Mouse (Mus musculus) hindbrain, embryonic 11.5 days (tissue): Measurements from ENCODE around the gene Cct2. TPM values are rescaled to one million over a fixed set of nuclear protein-coding genes. Genes with fewer than 3 reads are reported as not detected.

Experiments
- ATAC-seq: fragments of 200-750 bp; cut with Nextera tagmentation; 2 replicates; pipeline ENCODE4 v1.8.0; 2017; ENCODE audit warnings: mild to moderate bottlenecking, moderate TSS enrichment, moderate library complexity; ENCODE audit not compliant: low FRiP score
- DNase-seq: peaks from one replicate; pipeline ENCODE4 v3.0.0-alpha.2; 2015; ENCODE audit warnings: low spot score
- H3K27ac ChIP-seq: fragments of 300-500 bp; sonication (generic); 2 replicates; pipeline ENCODE4 v1.5.1; 2014; ENCODE audit warnings: mild to moderate bottlenecking, low read depth, low read length
- H3K27me3 ChIP-seq: fragments of 300-500 bp; sonication (generic); 2 replicates; pipeline ENCODE4 v1.6.1; 2014; ENCODE audit warnings: mild to moderate bottlenecking, low read length, moderate library complexity, mixed read lengths; ENCODE audit not compliant: control insufficient read depth, insufficient read depth
- H3K36me3 ChIP-seq: fragments of 300-500 bp; sonication (generic); 2 replicates; pipeline ENCODE4 v1.6.1; 2014; ENCODE audit warnings: mild to moderate bottlenecking, low read length, moderate library complexity, mixed read lengths; ENCODE audit not compliant: control insufficient read depth, insufficient read depth
- H3K4me1 ChIP-seq: fragments of 300-500 bp; sonication (generic); replicated peaks from 2 replicates; pipeline ENCODE4 v1.6.1; 2014; ENCODE audit warnings: low read length, mixed read lengths; ENCODE audit not compliant: control insufficient read depth, insufficient read depth
- H3K4me2 ChIP-seq: fragments of 300-500 bp; sonication (generic); replicated peaks from 2 replicates; pipeline ENCODE4 v1.6.1; 2014; ENCODE audit warnings: mild to moderate bottlenecking, low read depth, low read length
- H3K4me3 ChIP-seq: fragments of 300-500 bp; sonication (generic); 2 replicates; pipeline ENCODE4 v1.5.1; 2014; ENCODE audit warnings: low read depth, low read length
- H3K9ac ChIP-seq: fragments of 300-500 bp; sonication (generic); 2 replicates; pipeline ENCODE4 v1.6.1; 2014; ENCODE audit warnings: low read depth, low read length
- H3K9me3 ChIP-seq: fragments of 300-500 bp; sonication (generic); 2 replicates; pipeline ENCODE4 v1.6.1; 2016; ENCODE audit warnings: low read length; ENCODE audit not compliant: control insufficient read depth
- WGBS: fragments of 180-500 bp; shearing (Covaris S2); extraction: QIAGEN DNeasy Blood & Tissue Kit; methylation state at CpG from one replicate; pipeline ENCODE4 v1.1.7; 2014; 5-methylcytosine and 5-hydroxymethylcytosine counted together
- polyA plus RNA-seq: library from polyadenylated mRNA; unstranded; fragments of >200 nt; fragmentation: Nextera tagmentation; extraction: Ambion mirVana; gene quantifications from 2 replicates; pipeline ENCODE4 v1.2.1, GENCODE M21; 2014

Cct2 gene
- polyA plus RNA-seq, 1 experiment from 2014 or later = 321 TPM

DNA sequence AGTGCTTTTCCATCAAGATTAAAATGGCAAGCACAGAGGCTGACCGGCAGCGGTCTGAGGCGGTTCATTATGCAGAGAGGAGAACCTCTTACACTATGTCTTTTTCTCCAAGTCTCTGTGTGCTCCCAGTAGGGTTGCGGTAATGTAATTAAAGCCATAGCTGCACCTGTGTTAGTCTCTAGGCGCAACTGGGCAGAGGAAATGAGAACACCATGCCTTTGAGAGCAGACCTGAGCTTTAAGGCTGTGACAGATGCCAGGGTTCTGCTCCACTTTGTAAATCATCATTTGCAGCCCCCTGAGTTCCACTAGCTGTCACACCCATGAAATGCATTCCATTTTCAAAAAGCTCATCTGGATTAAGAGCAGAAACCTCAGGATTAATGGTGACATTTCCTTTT, 58.9 kb downstream of the Cct2 start:
- Histone ChIP-seq H3K4me2 (no peak overlapping the region), H3K9me3 (no peaks in the 10 kb centered on the region), H3K9ac (no peak overlapping the region), H3K4me1 (no peaks in the 10 kb centered on the region), H3K36me3 (no peaks in the 10 kb centered on the region), H3K4me3 (no peak overlapping the region), H3K27ac (no peak overlapping the region), H3K27me3 (no peaks in the 10 kb centered on the region)
- DNase-seq = no peak
- 76% methylated on average over 5 of the region's 5 CpGs for WGBS
- ATAC-seq = no peak; the same call in 1 of the 2 replicates

Other genes starting within 250 kb of the Cct2 start
- gene Myrfl, start 166.9 kb downstream of the Cct2 start, polyA plus RNA-seq = 0.17 and 0.20 TPM in 2 replicates
- gene Rab3ip, start 113.0 kb downstream of the Cct2 start, polyA plus RNA-seq = 43.7 and 48.9 TPM in 2 replicates
- gene Gm10271, start 91.2 kb downstream of the Cct2 start, polyA plus RNA-seq = not detected in 2 replicates
- gene Best3, start 77.5 kb downstream of the Cct2 start, polyA plus RNA-seq = 0.08 and 0.20 TPM in 2 replicates
- 0.12 TPM in 1 of 2 replicates, not detected in the other for gene Lrrc10, start 18.5 kb downstream of the Cct2 start, polyA plus RNA-seq
- gene Frs2, start 84.7 kb upstream of the Cct2 start, polyA plus RNA-seq = 28.8 and 31.1 TPM in 2 replicates
- gene Yeats4, start 160.7 kb upstream of the Cct2 start, polyA plus RNA-seq = 141 and 146 TPM in 2 replicates
- not detected in 2 replicates for gene 9530003J23Rik, start 174.9 kb upstream of the Cct2 start, polyA plus RNA-seq
- 15.2 and 20.5 TPM in 2 replicates for gene Lyz2, start 218.5 kb upstream of the Cct2 start, polyA plus RNA-seq
- not detected in 2 replicates for gene Lyz1, start 229.1 kb upstream of the Cct2 start, polyA plus RNA-seq